Mouse (Mus musculus) heart, postnatal 14 days (tissue): ENCODE results near the gene Zfp456. TPM values are rescaled to one million over a fixed set of nuclear protein-coding genes. Genes with fewer than 3 reads are reported as not detected.
A peak's percentile ranks its signal among the peaks of the same experiment; 100 is the strongest.
"Not testable (repeated sequence)": the region's sequence is repeated elsewhere in the genome, so short reads cannot be mapped to it uniquely, and the experiment has no call there.

ENCODE experiments used
- DNase-seq, 2 experiments: peaks; one replicate each; pipeline ENCODE4 v3.0.0; 2021 to 2022
- intact Hi-C: fragments of 180-260 bp; cut with DNase I; formaldehyde crosslinking; loops from one replicate; pipeline ENCODE4 v1.15.1; 2025
- long read RNA-seq, 2 experiments: library from polyadenylated mRNA; stranded (forward); transcript quantifications; one replicate each; pipeline ENCODE4 v2.0.0; 2021
- total RNA-seq, 2 experiments: library from RNA; stranded (reverse); gene quantifications; 2 replicates each; pipeline ENCODE4 v1.2.3; 2021

Gene Zfp456
- total RNA-seq = 1 to 10 TPM in 1 of 2 experiments, under 1 TPM in 1; 0.81 to 1.0 TPM
- long read RNA-seq, experiment 1, partial matches to known transcripts = 1 of 1 reads
- long read RNA-seq, experiment 1, other reads (novel, unspliced or antisense) = 0 of 1 reads
- long read RNA-seq, experiment 2, full-length matches to known transcripts = 2 of 3 reads
- long read RNA-seq, experiment 2, partial matches to known transcripts = 0 of 3 reads
- long read RNA-seq, experiment 2, other reads (novel, unspliced or antisense) = 1 of 3 reads

GRCm38 (mm10) chr13:67375050-67375911, at the start of gene Zfp456, which contains the start of gene Gm28041:
Zfp456 (minus strand) TSS chr13:67375810.
Gm28041 (minus strand) TSS chr13:67375733.
- intact Hi-C loops = not testable (repeated sequence)

GRCm38 (mm10) chr13:67422532-67422931, 46.9 kb upstream of the Zfp456 start:
- intact Hi-C loops, DNase-seq: not testable (repeated sequence)

More at GRCm38 (mm10) chr13:67375050-67375911, at the start of gene Zfp456, which contains the start of gene Gm28041:
- DNase-seq = peak; percentile 65 to 72

- DNase-seq = peak in 1 of 2 experiments; percentile 16
- intact Hi-C loops = no loop called here
Measured at GRCm38 (mm10) chr13:67421207-67421857, 45.7 kb upstream of the Zfp456 start, which contains the start of gene Zfp459. Zfp459 (minus strand) TSS chr13:67421418.

- intact Hi-C loops = no loop called here
- DNase-seq = no peak
Measured at GRCm38 (mm10) chr13:67420558-67421206, 45.1 kb upstream of the Zfp456 start.

GRCm38 (mm10) chr13:67416811-67417210, 41.2 kb upstream of the Zfp456 start:
- no peak for DNase-seq
- intact Hi-C loops = no loop called here

- no peak for DNase-seq
- intact Hi-C loops = no loop called here
Measured at GRCm38 (mm10) chr13:67415759-67416158, 40.1 kb upstream of the Zfp456 start.

GRCm38 (mm10) chr13:67413634-67414033, 38.0 kb upstream of the Zfp456 start:
- DNase-seq, intact Hi-C loops: not testable (repeated sequence)

- peak; percentile 73 to 75 for DNase-seq
- intact Hi-C loops = not testable (repeated sequence)
Measured at GRCm38 (mm10) chr13:67399183-67399903, 23.7 kb upstream of the Zfp456 start, which contains the start of gene Zfp429. Zfp429 (minus strand) TSS chr13:67399819.

- intact Hi-C loops, DNase-seq: not testable (repeated sequence)
Measured at GRCm38 (mm10) chr13:67376255-67376654, 645 bp upstream of the Zfp456 start.

GRCm38 (mm10) chr13:67360131-67360744, 15.4 kb downstream of the Zfp456 start, which contains the start of the genes Gm28044 and Zfp953:
Gm28044 (minus strand) TSS chr13:67360536.
Zfp953 (minus strand) TSS chr13:67360605.
- intact Hi-C loops = loop anchor here (2.0 kb wide), 1 partner anchor 23 kb away; no protein-coding TSS in a partner anchor
- peak; percentile 83 to 92 for DNase-seq

- DNase-seq = no peak
- intact Hi-C loops = no loop called here
Measured at GRCm38 (mm10) chr13:67351854-67352253, 23.8 kb downstream of the Zfp456 start.

- DNase-seq = no peak
- intact Hi-C loops = no loop called here
Measured at GRCm38 (mm10) chr13:67343422-67343821, 32.2 kb downstream of the Zfp456 start.

GRCm38 (mm10) chr13:67332877-67333276, 42.7 kb downstream of the Zfp456 start:
- DNase-seq = no peak
- intact Hi-C loops = loop anchor here (2.0 kb wide), 1 partner anchor 24 kb away; no protein-coding TSS in a partner anchor

GRCm38 (mm10) chr13:67332019-67332724, 43.4 kb downstream of the Zfp456 start, which contains the start of gene Zfp595:
Zfp595 (minus strand) TSS chr13:67332570.
- intact Hi-C loops = loop anchor here (2.0 kb wide), 1 partner anchor 23 kb away; no protein-coding TSS in a partner anchor
- peak; percentile 73 to 85 for DNase-seq
